Mouse (Mus musculus): ENCODE data around the gene Rcc2.

Gene Rcc2

DNA sequence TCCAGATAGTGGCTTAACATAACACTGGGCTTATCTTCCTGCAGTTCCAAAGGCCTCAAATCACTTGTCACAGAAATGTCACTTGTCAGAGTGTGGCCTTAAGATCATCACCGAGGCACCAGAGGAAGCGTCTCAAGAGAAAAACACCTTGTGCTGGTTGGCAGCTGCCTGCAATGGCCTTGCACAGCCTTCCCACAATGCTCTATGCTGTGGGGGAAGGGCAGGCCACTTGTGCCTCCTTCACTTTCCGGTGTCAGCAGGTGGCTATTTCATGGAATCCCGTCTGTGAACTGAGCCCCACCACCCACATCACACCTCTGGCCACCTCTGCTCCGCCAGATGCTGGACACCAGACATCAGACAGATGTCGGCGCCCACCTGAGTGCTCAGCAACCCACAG lies 53.0 kb downstream of the Rcc2 start:
- DNase-seq (ENCODE audit: low spot score in 2 of 2) = no peak

DNA sequence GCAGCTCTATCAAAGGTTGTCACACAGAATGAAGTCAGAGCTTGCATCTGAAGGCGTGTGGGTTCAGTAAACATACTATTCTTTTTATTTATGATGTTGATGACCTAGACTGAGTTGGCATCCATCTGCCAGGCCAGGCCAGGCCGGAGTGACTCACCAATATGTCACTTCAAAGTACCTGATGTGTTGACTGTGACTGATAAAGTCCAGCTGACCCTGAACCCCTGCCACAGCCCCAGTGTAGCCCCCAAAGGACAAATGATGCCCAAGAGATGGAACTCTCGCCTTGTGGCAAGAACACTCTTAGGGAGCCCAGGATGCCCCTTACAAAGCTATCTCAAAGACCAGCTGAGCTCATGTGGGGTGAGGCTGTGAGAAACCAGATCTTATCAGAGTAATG lies 55.5 kb downstream of the Rcc2 start:
- DNase-seq (ENCODE audit: low spot score in 2 of 2) = no peak

DNA sequence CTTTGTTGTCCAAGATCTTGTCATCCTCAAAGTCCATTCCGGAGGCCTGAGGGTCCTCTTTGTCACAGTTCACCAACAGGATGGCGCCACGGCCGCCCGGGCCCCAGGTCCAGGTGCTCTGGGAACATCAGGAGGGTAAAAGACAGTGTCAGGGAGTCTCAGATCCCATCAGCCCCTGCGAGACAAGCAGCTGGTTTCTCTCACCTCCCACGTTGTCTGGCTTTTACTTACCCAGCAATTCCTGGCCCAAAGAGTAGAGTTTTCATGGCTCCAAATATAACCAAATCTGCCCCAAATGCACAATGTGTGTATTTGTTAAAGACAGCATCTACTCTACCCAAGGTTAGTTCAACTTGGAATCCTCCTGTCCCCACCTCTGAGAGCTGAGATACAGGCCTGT lies 61.3 kb downstream of the Rcc2 start:
- DNase-seq (ENCODE audit: low spot score in 2 of 2) = no peak

DNA sequence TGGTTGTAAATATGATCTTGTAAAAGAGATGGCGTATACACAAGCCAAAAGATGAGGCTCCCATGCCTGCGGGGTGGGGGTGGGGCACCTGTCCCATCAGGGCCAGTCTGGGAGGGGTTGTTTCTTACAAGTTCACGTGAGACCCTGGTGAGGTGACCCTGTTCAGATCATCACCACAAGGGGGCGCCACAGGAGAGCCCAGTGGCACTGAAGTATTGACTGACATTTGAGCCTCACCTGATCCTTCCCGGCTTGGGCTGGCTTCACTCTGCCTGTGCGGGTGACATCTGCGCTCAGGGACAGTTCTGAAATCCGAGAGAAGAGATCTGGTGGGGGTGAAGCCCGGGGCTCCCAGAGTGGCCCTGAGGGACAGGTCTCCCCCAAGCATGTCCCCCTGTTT lies 62.8 kb downstream of the Rcc2 start:
- peak in 1 of 2 experiments; percentile 40 for DNase-seq (ENCODE audit: low spot score in 2 of 2)

DNA sequence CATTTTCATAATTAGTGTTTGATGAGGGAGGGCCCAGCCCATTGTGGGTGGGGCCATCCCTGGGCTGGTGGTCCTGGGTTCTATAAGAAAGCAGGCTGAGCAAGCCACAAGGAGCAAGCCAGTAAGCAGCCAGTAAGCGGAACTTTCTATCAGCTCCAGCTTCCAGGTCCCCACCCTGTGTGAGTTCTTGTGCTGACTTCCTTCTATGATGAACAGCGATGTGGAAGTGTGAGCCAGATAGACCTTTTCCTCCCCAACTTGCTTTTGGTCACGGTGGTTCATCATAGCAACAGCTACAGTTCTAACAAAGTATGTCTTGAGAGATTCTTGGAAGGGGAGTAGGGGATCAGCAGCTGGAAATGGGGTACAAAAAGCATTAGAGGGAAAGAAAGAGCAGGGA lies 65.6 kb downstream of the Rcc2 start:
- DNase-seq (ENCODE audit: low spot score in 2 of 2) = no peak

DNA sequence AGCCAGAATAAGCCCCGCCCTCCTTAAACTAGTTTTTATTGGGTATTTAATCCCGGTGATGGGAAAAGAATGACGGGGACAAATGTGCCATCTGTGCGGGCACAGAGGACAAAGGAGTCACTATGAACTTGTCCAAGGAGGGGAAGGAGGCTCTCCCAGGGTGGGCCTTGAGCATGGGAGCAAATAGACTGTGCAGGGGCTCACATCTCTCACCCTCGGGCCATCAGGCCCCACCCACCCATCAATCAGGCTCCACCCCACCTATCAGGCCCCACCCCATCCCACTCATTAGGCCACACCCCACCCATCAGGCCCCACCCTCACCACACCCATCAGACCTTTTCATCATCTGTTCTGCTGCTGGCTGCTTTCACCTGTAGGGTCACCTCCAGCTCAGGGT lies 68.6 kb downstream of the Rcc2 start:
- no peak for DNase-seq (ENCODE audit: low spot score in 2 of 2)

DNA sequence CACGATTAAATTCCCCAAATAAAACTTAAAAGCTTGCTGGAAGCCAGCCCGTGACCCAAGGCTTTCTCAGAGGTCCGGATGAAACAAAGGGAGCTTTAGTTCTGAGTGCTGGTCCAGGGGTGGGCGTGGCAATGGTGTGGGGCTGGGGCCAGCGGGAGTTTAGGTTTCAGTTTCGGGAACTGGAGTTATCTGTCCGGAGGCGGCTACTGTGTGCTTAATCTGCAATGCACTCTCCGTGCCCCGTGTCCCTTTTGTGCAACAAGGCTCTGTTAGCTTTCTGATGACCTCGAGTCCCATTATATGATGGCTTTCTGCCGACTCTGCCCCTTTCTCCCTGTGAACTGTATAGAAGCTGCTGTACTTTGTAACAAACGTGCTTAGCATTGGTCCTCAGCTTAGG lies 70.1 kb downstream of the Rcc2 start:
- no peak for DNase-seq (ENCODE audit: low spot score in 2 of 2)

DNA sequence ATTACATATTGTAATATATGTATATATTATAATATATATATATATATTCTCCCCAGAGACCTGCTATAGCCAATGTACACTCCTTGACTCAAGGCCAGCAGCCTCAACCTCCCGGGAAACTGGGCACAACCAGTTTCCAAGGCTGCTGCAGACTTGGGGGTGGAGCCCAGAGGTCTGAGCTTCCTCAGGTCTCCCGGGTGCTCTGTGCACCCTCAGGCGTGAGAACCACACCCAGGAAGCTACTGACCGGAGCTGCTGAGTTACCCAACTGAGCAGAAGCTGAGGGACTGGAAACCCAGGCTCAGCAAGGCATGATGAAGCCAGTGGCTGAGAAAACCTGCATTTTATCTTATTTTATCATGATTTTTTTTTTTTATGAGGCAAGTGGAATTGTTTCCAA lies 70.8 kb downstream of the Rcc2 start:
- DNase-seq (ENCODE audit: low spot score in 2 of 2) = no peak

Data from cerebellum, postnatal 4 days (tissue).